Mouse (Mus musculus): Measurements from ENCODE around the gene Erlin1. TPM values are rescaled to one million over a fixed set of nuclear protein-coding genes. Genes with fewer than 3 reads are reported as not detected.

The Erlin1 gene
- polyA plus RNA-seq, 1 experiment from 2014 or later: 17.8 TPM

- Histone ChIP-seq H3K9ac (no peak overlapping the region), H3K4me3 (replicated peaks) (no peak overlapping the region), H3K36me3 (replicated peaks) (peaks cover 43% of the 10 kb centered on the region), H3K4me1 (replicated peaks) (0 out of 2 replicates have a peak, but pooled peaks cover 3% of the 10 kb centered on the region), H3K9me3 (replicated peaks) (no peaks in the 10 kb centered on the region), H3K4me2 (no peak overlapping the region), H3K27me3 (no peaks in the 10 kb centered on the region), H3K27ac (replicated peaks) (no peak overlapping the region)
- WGBS (ENCODE audit: insufficient replicate concordance): 68% methylated on average over 3 of the region's 3 CpGs
- ATAC-seq (ENCODE audit: insufficient read depth): no peak
These were observed 9.4 kb downstream of the Erlin1 start for GRCm38 (mm10) chr19:44060226-44060625.

DNA sequence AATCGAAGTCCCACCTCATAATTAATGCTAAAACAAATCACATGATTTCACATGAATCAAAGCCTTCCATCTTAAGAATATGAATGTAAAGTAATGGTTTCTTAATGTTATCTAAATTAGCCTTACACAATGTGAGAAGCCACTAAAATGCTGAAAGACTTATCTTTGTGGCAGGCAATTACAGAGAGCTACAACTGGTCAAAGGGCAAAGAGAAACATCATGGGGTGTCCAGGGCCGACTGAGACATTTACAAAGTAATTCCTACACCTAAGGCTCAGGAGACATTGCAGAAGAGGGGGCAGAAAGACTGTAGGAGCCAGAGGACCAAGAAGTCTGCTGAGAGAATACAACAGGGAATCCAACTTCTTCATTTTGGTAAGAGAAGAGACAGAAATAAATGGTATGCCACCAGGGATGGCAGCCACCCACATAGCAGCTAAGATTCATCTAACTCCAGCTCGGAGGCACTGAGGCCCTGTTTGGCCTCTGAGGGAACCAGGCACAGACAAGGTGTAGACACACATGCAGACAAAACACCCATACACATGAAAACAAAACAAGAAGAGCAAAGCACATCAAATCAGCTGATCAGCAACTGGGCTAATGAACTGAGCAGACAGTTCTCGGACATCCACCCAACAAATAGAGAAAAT, 14.3 kb downstream of the Erlin1 start:
- no peaks in the 10 kb centered on the region for H3K27me3 ChIP-seq
- no peak for ATAC-seq (ENCODE audit: insufficient read depth)
- no peaks in the 10 kb centered on the region for H3K9me3 ChIP-seq (replicated peaks)
- WGBS (ENCODE audit: insufficient replicate concordance): 58% methylated on average over 4 of the region's 4 CpGs
- 0 out of 2 replicates have a peak, but pooled peaks cover 3% of the 10 kb centered on the region for H3K4me1 ChIP-seq (replicated peaks)
- no peak overlapping the region for H3K4me3 ChIP-seq (replicated peaks)
- H3K4me2 ChIP-seq: no peak overlapping the region
- peaks cover 43% of the 10 kb centered on the region for H3K36me3 ChIP-seq (replicated peaks)
- no peak overlapping the region for H3K9ac ChIP-seq
- H3K27ac ChIP-seq (replicated peaks): 0 out of 2 replicates have a peak overlapping the region, but pooled peaks have one; percentile 14

- WGBS (ENCODE audit: insufficient replicate concordance): 53% methylated on average over 4 of the region's 4 CpGs
- ATAC-seq (ENCODE audit: insufficient read depth): no peak
These were observed 19.2 kb downstream of the Erlin1 start for GRCm38 (mm10) chr19:44050388-44050787.

GRCm38 (mm10) chr19:44049282-44049681, 20.3 kb downstream of the Erlin1 start:
- H3K36me3 ChIP-seq (replicated peaks): peaks cover 41% of the 10 kb centered on the region
- no peak overlapping the region for H3K4me2 ChIP-seq
- H3K4me1 ChIP-seq (replicated peaks): no peaks in the 10 kb centered on the region
- H3K27me3 ChIP-seq: no peaks in the 10 kb centered on the region
- H3K9me3 ChIP-seq (replicated peaks): no peaks in the 10 kb centered on the region
- H3K27ac ChIP-seq (replicated peaks): no peak overlapping the region
- H3K4me3 ChIP-seq (replicated peaks): no peak overlapping the region
- no peak overlapping the region for H3K9ac ChIP-seq
- ATAC-seq (ENCODE audit: insufficient read depth): no peak
- WGBS (ENCODE audit: insufficient replicate concordance): 70% methylated on average over 3 of the region's 3 CpGs

More at GRCm38 (mm10) chr19:44050388-44050787, 19.2 kb downstream of the Erlin1 start:
- Histone ChIP-seq H3K9me3 (replicated peaks) (no peaks in the 10 kb centered on the region), H3K27ac (replicated peaks) (no peak overlapping the region), H3K36me3 (replicated peaks) (peaks cover 36% of the 10 kb centered on the region), H3K4me3 (replicated peaks) (no peak overlapping the region), H3K4me2 (no peak overlapping the region), H3K27me3 (no peaks in the 10 kb centered on the region), H3K9ac (no peak overlapping the region), H3K4me1 (replicated peaks) (no peaks in the 10 kb centered on the region)

- no peak overlapping the region for H3K27ac ChIP-seq (replicated peaks)
- H3K4me1 ChIP-seq (replicated peaks): no peaks in the 10 kb centered on the region
- no peaks in the 10 kb centered on the region for H3K9me3 ChIP-seq (replicated peaks)
- WGBS (ENCODE audit: insufficient replicate concordance): 50% methylated on average over 3 of the region's 3 CpGs
- ATAC-seq (ENCODE audit: insufficient read depth): no peak
- no peak overlapping the region for H3K9ac ChIP-seq
- no peak overlapping the region for H3K4me3 ChIP-seq (replicated peaks)
- no peak overlapping the region for H3K4me2 ChIP-seq
- H3K36me3 ChIP-seq (replicated peaks): peaks cover 35% of the 10 kb centered on the region
- H3K27me3 ChIP-seq: no peaks in the 10 kb centered on the region
These were observed 23.7 kb downstream of the Erlin1 start for GRCm38 (mm10) chr19:44045847-44046246.

DNA sequence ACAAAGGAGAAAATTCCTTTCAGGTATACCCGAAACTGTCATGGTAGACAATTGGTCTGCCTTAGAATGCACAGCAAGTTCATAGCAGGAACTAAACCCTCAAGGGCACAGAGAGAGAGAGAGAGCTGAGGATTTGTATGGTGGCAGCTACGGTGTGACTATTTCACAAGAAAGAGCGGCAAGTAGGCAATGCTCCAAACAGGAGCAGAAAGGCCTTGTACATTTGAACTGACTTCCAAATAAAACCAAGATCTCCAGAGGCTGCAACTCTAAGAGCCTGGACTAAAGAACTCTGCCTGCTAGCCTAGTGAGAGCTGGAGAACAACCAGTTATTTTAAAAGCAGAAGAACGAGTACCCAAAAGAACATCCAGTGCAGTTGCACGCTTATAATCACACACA, 27.5 kb downstream of the Erlin1 start:
- Histone ChIP-seq H3K27me3 (no peaks in the 10 kb centered on the region), H3K4me1 (replicated peaks) (no peaks in the 10 kb centered on the region), H3K27ac (replicated peaks) (no peak overlapping the region), H3K4me3 (replicated peaks) (no peak overlapping the region), H3K36me3 (replicated peaks) (peaks cover 51% of the 10 kb centered on the region), H3K4me2 (no peak overlapping the region), H3K9ac (no peak overlapping the region), H3K9me3 (replicated peaks) (no peaks in the 10 kb centered on the region)
- ATAC-seq (ENCODE audit: insufficient read depth): no peak
- WGBS (ENCODE audit: insufficient replicate concordance): 67% methylated on average over 5 of the region's 5 CpGs

- H3K36me3 ChIP-seq (replicated peaks): peaks cover 26% of the 10 kb centered on the region
- no peaks in the 10 kb centered on the region for H3K27me3 ChIP-seq
- H3K4me2 ChIP-seq: no peak overlapping the region
- ATAC-seq (ENCODE audit: insufficient read depth): no peak
- 82% methylated on average over 5 of the region's 5 CpGs for WGBS (ENCODE audit: insufficient replicate concordance)
- H3K9me3 ChIP-seq (replicated peaks): no peaks in the 10 kb centered on the region
- H3K9ac ChIP-seq: no peak overlapping the region
- no peak overlapping the region for H3K4me3 ChIP-seq (replicated peaks)
- H3K27ac ChIP-seq (replicated peaks): no peak overlapping the region
- no peaks in the 10 kb centered on the region for H3K4me1 ChIP-seq (replicated peaks)
These were observed 36.2 kb downstream of the Erlin1 start for GRCm38 (mm10) chr19:44033396-44033795.

- ATAC-seq (ENCODE audit: insufficient read depth): no peak
- Histone ChIP-seq H3K27ac (replicated peaks) (no peak overlapping the region), H3K4me1 (replicated peaks) (no peaks in the 10 kb centered on the region), H3K9ac (no peak overlapping the region), H3K4me2 (no peak overlapping the region), H3K4me3 (replicated peaks) (no peak overlapping the region), H3K27me3 (no peaks in the 10 kb centered on the region), H3K9me3 (replicated peaks) (no peaks in the 10 kb centered on the region), H3K36me3 (replicated peaks) (peaks cover 18% of the 10 kb centered on the region)
- WGBS (ENCODE audit: insufficient replicate concordance): 70% methylated on average over 11 of the region's 11 CpGs
These were observed 37.4 kb downstream of the Erlin1 start for GRCm38 (mm10) chr19:44032046-44032744.

- Histone ChIP-seq H3K36me3 (replicated peaks) (no peaks in the 10 kb centered on the region), H3K9ac (no peak overlapping the region), H3K4me1 (replicated peaks) (no peaks in the 10 kb centered on the region), H3K27ac (replicated peaks) (no peak overlapping the region), H3K9me3 (replicated peaks) (no peaks in the 10 kb centered on the region), H3K27me3 (no peaks in the 10 kb centered on the region), H3K4me2 (no peak overlapping the region), H3K4me3 (replicated peaks) (no peak overlapping the region)
- ATAC-seq (ENCODE audit: insufficient read depth): no peak
- 66% methylated on average over 5 of the region's 5 CpGs for WGBS (ENCODE audit: insufficient replicate concordance)
These were observed 39.6 kb downstream of the Erlin1 start for GRCm38 (mm10) chr19:44030024-44030423.

DNA sequence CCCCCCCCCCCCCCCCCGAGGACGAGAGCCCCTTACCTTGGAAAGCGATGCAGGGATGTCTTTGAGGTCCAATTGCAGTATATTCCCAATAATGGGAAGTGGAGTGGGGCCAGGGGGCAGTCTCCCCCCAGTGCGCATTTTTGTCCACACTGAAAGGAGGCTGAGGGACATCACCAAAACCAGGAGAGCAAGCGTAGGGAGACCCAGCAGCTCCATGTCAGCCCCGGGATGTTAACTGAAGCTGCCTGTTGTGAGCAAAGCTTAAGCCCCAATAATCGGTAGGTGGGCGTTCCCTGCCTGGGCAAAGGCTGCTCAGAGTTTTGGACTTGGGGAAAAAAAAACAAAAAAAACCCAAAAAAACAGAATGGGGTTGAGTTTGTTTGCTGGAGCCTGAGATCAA, 40.6 kb downstream of the Erlin1 start, which contains the start of gene Cyp2c23:
Cyp2c23 (minus strand) TSS at position 237 of the 400 bp plus-strand sequence.
- no peaks in the 10 kb centered on the region for H3K9me3 ChIP-seq (replicated peaks)
- ATAC-seq (ENCODE audit: insufficient read depth): no peak
- no peak within 1 kb of the TSS for H3K27ac ChIP-seq (replicated peaks)
- H3K9ac ChIP-seq: no peak within 1 kb of the TSS
- no peaks in the 10 kb centered on the region for H3K4me1 ChIP-seq (replicated peaks)
- no peaks in the 10 kb centered on the region for H3K36me3 ChIP-seq (replicated peaks)
- 0 out of 2 replicates have a peak within 1 kb of the TSS, but pooled peaks have one; percentile 2 for H3K4me3 ChIP-seq (replicated peaks)
- H3K27me3 ChIP-seq: no peaks in the 10 kb centered on the region
- no peak within 1 kb of the TSS for H3K4me2 ChIP-seq
- WGBS (ENCODE audit: insufficient replicate concordance): 52% methylated on average over 8 of the region's 8 CpGs

GRCm38 (mm10) chr19:44026956-44027530, 42.5 kb downstream of the Erlin1 start:
- ATAC-seq (ENCODE audit: insufficient read depth): no peak
- Histone ChIP-seq H3K27ac (replicated peaks) (no peak overlapping the region), H3K4me2 (no peak overlapping the region), H3K9me3 (replicated peaks) (no peaks in the 10 kb centered on the region), H3K4me3 (replicated peaks) (no peak overlapping the region), H3K27me3 (no peaks in the 10 kb centered on the region), H3K36me3 (replicated peaks) (no peaks in the 10 kb centered on the region), H3K9ac (no peak overlapping the region), H3K4me1 (replicated peaks) (no peaks in the 10 kb centered on the region)
- 63% methylated on average over 8 of the region's 8 CpGs for whole genome bisulfite sequencing (ENCODE audit: insufficient replicate concordance)
